Mouse (Mus musculus): ENCODE data around the gene Wdr53. TPM values are rescaled to one million over a fixed set of nuclear protein-coding genes. Genes with fewer than 3 reads are reported as not detected.

Wdr53 gene
- 14.2 and 15.8 TPM in 2 replicates for polyA plus RNA-seq (2015; fragmentation: Nextera tagmentation; extraction: Ambion mirVana)

GRCm38 (mm10) chr16:32246952-32247370, at the start of gene Wdr53, which contains the start of gene Fbxo45:
Gene Wdr53, plus strand, starts transcription at chr16:32247227.
Gene Fbxo45, minus strand, starts transcription at chr16:32247158.
- Histone ChIP-seq H3K4me3 (ENCODE audit: low read length) (peak within 1 kb of the TSS; percentile 99), H3K9ac (ENCODE audit: low read depth, low read length) (peak within 1 kb of the TSS; percentile 96), H3K4me1 (ENCODE audit: control insufficient read depth, insufficient read depth, low read depth, low read length) (peaks cover 24% of the 10 kb centered on the region), H3K4me2 (ENCODE audit: low read length) (peak within 1 kb of the TSS; percentile 81), H3K27me3 (replicated peaks; ENCODE audit: control insufficient read depth, insufficient read depth, low read length) (no peaks in the 10 kb centered on the region), H3K36me3 (ENCODE audit: control insufficient read depth, insufficient read depth, low read length) (peaks cover 3% of the 10 kb centered on the region; the same call in 1 of the 2 replicates), H3K27ac (ENCODE audit: low read depth, low read length) (peak within 1 kb of the TSS; percentile 95), H3K9me3 (ENCODE audit: control insufficient read depth, low read length) (no peaks in the 10 kb centered on the region)
- peak; percentile 99 for ATAC-seq
- under 1% methylated on average over 47 of the region's 48 CpGs for WGBS

GRCm38 (mm10) chr16:32200256-32201003, 46.6 kb upstream of the Wdr53 start:
- Histone ChIP-seq H3K4me1 (ENCODE audit: control insufficient read depth, insufficient read depth, low read depth, low read length) (peaks cover 3% of the 10 kb centered on the region; the same call in 1 of the 2 replicates), H3K4me3 (ENCODE audit: low read length) (peak overlapping the region; percentile 15), H3K27ac (ENCODE audit: low read depth, low read length) (peak overlapping the region; percentile 46; the same call in 1 of the 2 replicates), H3K9ac (ENCODE audit: low read depth, low read length) (peak overlapping the region; percentile 11; the same call in 1 of the 2 replicates), H3K9me3 (ENCODE audit: control insufficient read depth, low read length) (no peaks in the 10 kb centered on the region), H3K27me3 (replicated peaks; ENCODE audit: control insufficient read depth, insufficient read depth, low read length) (no peaks in the 10 kb centered on the region), H3K36me3 (ENCODE audit: control insufficient read depth, insufficient read depth, low read length) (no peaks in the 10 kb centered on the region), H3K4me2 (ENCODE audit: low read length) (peak overlapping the region; percentile 44)
- WGBS, result 51% methylated on average over 21 of the region's 21 CpGs
- ATAC-seq, result 0 out of 2 replicates have a peak, but pooled peaks have one; percentile 27

DNA sequence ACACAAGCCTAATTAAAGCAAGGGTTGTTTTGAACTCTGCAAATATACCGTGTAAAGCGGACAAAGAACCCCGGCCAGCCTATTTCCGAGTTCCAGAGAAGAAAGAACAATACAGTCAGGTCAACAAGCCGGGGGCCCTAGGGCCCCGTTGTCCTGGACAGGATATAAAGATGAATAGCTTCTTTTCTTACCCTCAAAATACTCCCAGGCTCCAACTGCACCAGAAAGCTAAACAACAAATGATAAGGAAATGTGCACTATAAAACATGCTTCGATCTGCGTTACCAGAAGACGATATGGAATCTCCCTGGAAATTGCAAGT, 46.1 kb upstream of the Wdr53 start:
- H3K4me1 ChIP-seq (ENCODE audit: control insufficient read depth, insufficient read depth, low read depth, low read length), result peaks cover 3% of the 10 kb centered on the region; the same call in 1 of the 2 replicates
- H3K4me2 ChIP-seq (ENCODE audit: low read length), result peak overlapping the region; percentile 44
- WGBS, result 33% methylated on average over 9 of the region's 9 CpGs
- ATAC-seq, result 0 out of 2 replicates have a peak, but pooled peaks have one; percentile 9
- no peaks in the 10 kb centered on the region for H3K27me3 ChIP-seq (replicated peaks; ENCODE audit: control insufficient read depth, insufficient read depth, low read length)
- H3K4me3 ChIP-seq (ENCODE audit: low read length), result peak overlapping the region; percentile 15; the same call in 1 of the 2 replicates
- H3K9ac ChIP-seq (ENCODE audit: low read depth, low read length), result peak overlapping the region; percentile 10; the same call in 1 of the 2 replicates
- no peak overlapping the region for H3K27ac ChIP-seq (ENCODE audit: low read depth, low read length)
- H3K9me3 ChIP-seq (ENCODE audit: control insufficient read depth, low read length), result no peaks in the 10 kb centered on the region
- H3K36me3 ChIP-seq (ENCODE audit: control insufficient read depth, insufficient read depth, low read length), result no peaks in the 10 kb centered on the region

DNA sequence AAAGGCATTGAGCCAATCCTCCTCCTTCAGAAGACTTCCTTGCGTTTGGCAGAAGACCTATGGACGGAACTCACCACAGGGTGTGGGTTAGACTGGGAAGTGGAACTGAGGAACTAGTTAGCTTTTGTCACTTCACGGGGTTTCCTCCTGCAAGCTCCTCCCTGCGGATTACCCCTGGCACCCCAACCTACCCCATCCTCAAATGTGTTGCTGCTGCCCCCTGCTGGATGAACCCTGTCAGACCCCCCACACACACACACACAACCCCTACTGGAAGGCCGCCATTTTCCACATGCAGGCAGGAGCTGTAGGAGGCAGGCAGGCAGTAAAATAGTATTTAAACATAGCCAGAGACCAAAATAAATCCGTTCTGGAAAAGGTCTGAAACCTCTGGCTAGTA, 44.3 kb upstream of the Wdr53 start:
- H3K4me1 ChIP-seq (ENCODE audit: control insufficient read depth, insufficient read depth, low read depth, low read length), result peaks cover 3% of the 10 kb centered on the region; the same call in 1 of the 2 replicates
- H3K4me2 ChIP-seq (ENCODE audit: low read length), result no peak overlapping the region
- no peaks in the 10 kb centered on the region for H3K9me3 ChIP-seq (ENCODE audit: control insufficient read depth, low read length)
- ATAC-seq, result no peak
- 80% methylated on average over 6 of the region's 6 CpGs for WGBS
- H3K27me3 ChIP-seq (replicated peaks; ENCODE audit: control insufficient read depth, insufficient read depth, low read length), result no peaks in the 10 kb centered on the region
- H3K4me3 ChIP-seq (ENCODE audit: low read length), result no peak overlapping the region
- no peak overlapping the region for H3K27ac ChIP-seq (ENCODE audit: low read depth, low read length)
- no peak overlapping the region for H3K9ac ChIP-seq (ENCODE audit: low read depth, low read length)
- H3K36me3 ChIP-seq (ENCODE audit: control insufficient read depth, insufficient read depth, low read length), result no peaks in the 10 kb centered on the region

- Histone ChIP-seq H3K36me3 (ENCODE audit: control insufficient read depth, insufficient read depth, low read length) (no peaks in the 10 kb centered on the region), H3K9ac (ENCODE audit: low read depth, low read length) (no peak overlapping the region), H3K9me3 (ENCODE audit: control insufficient read depth, low read length) (peaks cover 6% of the 10 kb centered on the region; the same call in 1 of the 2 replicates), H3K4me1 (ENCODE audit: control insufficient read depth, insufficient read depth, low read depth, low read length) (peaks cover 3% of the 10 kb centered on the region; the same call in 1 of the 2 replicates), H3K4me3 (ENCODE audit: low read length) (no peak overlapping the region), H3K27ac (ENCODE audit: low read depth, low read length) (no peak overlapping the region), H3K4me2 (ENCODE audit: low read length) (no peak overlapping the region), H3K27me3 (replicated peaks; ENCODE audit: control insufficient read depth, insufficient read depth, low read length) (no peaks in the 10 kb centered on the region)
- 61% methylated on average over 3 of the region's 3 CpGs for WGBS
- no peak for ATAC-seq
These were observed 42.1 kb upstream of the Wdr53 start for GRCm38 (mm10) chr16:32204902-32205301.

DNA sequence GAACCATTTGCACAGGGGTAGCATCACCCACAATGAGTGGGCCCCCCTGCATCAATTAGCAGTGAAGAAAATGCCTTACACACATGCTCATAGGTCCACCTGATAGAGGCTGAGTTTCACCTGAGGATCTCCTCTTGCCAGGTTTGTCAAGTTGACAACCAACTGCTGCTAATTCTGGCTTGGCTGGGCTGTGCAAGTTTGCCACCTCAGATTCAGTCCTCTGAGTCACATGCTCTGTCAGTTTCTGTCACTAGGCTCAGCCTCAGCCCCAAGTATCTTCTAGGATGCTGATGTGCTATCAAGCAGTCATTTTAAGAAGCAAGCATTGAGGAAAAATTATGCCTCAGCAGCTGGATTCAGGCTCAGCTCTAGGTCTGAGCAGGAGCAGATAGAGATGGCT, 32.9 kb upstream of the Wdr53 start:
- Histone ChIP-seq H3K9me3 (ENCODE audit: control insufficient read depth, low read length) (peaks cover 6% of the 10 kb centered on the region; the same call in 1 of the 2 replicates), H3K4me1 (ENCODE audit: control insufficient read depth, insufficient read depth, low read depth, low read length) (no peaks in the 10 kb centered on the region)
- ATAC-seq, result no peak

DNA sequence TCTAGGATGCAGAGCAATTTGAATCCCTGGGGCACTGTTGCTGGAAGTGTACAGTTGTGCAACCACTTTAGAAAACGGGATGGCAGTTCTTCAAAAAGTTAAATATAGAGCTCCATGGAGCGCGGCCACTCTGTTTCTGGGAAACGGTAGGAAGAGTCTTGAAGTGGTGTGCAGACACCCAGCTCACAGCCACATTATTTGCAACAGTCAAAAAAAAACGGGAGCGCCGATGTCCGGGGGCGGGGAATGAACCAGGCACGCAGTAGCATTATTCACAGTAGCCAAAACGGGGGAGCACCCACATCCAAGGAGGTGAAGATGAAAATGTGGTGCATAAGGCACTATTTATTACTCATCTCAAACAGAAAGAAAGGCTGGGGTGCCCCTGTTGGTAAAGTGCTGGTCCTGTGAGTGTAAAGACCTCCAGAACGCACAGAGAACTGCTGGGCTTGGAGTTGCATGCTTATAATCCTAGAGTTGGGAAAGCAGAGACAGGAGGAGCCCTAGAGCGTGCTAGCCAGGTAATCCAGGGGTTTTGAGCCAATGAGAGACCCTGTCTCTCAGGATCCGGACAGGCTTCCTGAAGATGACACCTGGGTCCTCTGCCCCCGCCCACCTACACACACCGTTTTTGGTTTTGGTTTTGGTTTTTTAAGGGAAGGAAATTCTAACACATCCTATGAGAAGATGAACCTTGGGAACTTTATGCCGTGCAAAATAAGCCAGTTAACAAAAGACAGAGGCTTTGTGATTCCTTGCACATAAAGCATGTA, 32.0 kb upstream of the Wdr53 start:
- Histone ChIP-seq H3K36me3 (ENCODE audit: control insufficient read depth, insufficient read depth, low read length) (no peaks in the 10 kb centered on the region), H3K27ac (ENCODE audit: low read depth, low read length) (no peak overlapping the region), H3K9ac (ENCODE audit: low read depth, low read length) (no peak overlapping the region), H3K4me1 (ENCODE audit: control insufficient read depth, insufficient read depth, low read depth, low read length) (no peaks in the 10 kb centered on the region), H3K27me3 (replicated peaks; ENCODE audit: control insufficient read depth, insufficient read depth, low read length) (no peaks in the 10 kb centered on the region), H3K4me2 (ENCODE audit: low read length) (no peak overlapping the region), H3K4me3 (ENCODE audit: low read length) (no peak overlapping the region), H3K9me3 (ENCODE audit: control insufficient read depth, low read length) (no peaks in the 10 kb centered on the region)
- 82% methylated on average over 17 of the region's 17 CpGs for WGBS
- ATAC-seq, result no peak

More for the DNA sequence above, 32.9 kb upstream of the Wdr53 start:
- H3K36me3 ChIP-seq (ENCODE audit: control insufficient read depth, insufficient read depth, low read length), result no peaks in the 10 kb centered on the region
- no peak overlapping the region for H3K4me2 ChIP-seq (ENCODE audit: low read length)
- H3K27me3 ChIP-seq (replicated peaks; ENCODE audit: control insufficient read depth, insufficient read depth, low read length), result no peaks in the 10 kb centered on the region
- no peak overlapping the region for H3K27ac ChIP-seq (ENCODE audit: low read depth, low read length)
- H3K9ac ChIP-seq (ENCODE audit: low read depth, low read length), result no peak overlapping the region
- no peak overlapping the region for H3K4me3 ChIP-seq (ENCODE audit: low read length)

- Histone ChIP-seq H3K4me3 (ENCODE audit: low read length) (no peak overlapping the region), H3K4me1 (ENCODE audit: control insufficient read depth, insufficient read depth, low read depth, low read length) (no peaks in the 10 kb centered on the region), H3K9ac (ENCODE audit: low read depth, low read length) (no peak overlapping the region), H3K27ac (ENCODE audit: low read depth, low read length) (no peak overlapping the region), H3K27me3 (replicated peaks; ENCODE audit: control insufficient read depth, insufficient read depth, low read length) (no peaks in the 10 kb centered on the region), H3K4me2 (ENCODE audit: low read length) (no peak overlapping the region), H3K9me3 (ENCODE audit: control insufficient read depth, low read length) (no peaks in the 10 kb centered on the region), H3K36me3 (ENCODE audit: control insufficient read depth, insufficient read depth, low read length) (no peaks in the 10 kb centered on the region)
- ATAC-seq, result no peak
- WGBS, result 83% methylated on average over 4 of the region's 4 CpGs
These were observed 25.2 kb upstream of the Wdr53 start for GRCm38 (mm10) chr16:32221803-32222202.

DNA sequence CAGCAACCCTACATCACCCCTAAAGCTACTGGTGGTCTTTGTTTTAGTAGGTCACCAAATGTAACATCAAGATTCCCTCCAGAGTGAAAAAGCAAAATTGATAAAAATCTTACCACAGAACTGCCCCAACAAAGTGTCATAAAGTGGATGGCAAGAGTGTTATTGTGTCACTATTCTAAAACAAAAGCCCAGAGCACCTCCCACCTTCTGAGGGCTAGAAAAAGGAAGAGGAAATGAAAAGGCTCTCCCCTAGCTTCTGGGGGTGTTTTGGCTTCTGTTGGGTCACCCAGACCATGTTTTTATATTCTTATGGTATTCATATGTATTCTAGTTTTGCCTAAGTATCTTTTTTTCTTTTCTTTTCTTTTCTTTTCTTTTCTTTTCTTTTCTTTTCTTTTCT, 24.6 kb upstream of the Wdr53 start:
- ATAC-seq, result no peak
- Histone ChIP-seq H3K4me1 (ENCODE audit: control insufficient read depth, insufficient read depth, low read depth, low read length) (no peaks in the 10 kb centered on the region), H3K4me3 (ENCODE audit: low read length) (no peak overlapping the region)

More for the DNA sequence above, 24.6 kb upstream of the Wdr53 start:
- Histone ChIP-seq H3K27ac (ENCODE audit: low read depth, low read length) (no peak overlapping the region), H3K9me3 (ENCODE audit: control insufficient read depth, low read length) (no peaks in the 10 kb centered on the region), H3K27me3 (replicated peaks; ENCODE audit: control insufficient read depth, insufficient read depth, low read length) (no peaks in the 10 kb centered on the region), H3K9ac (ENCODE audit: low read depth, low read length) (no peak overlapping the region), H3K36me3 (ENCODE audit: control insufficient read depth, insufficient read depth, low read length) (no peaks in the 10 kb centered on the region), H3K4me2 (ENCODE audit: low read length) (no peak overlapping the region)

All from hindbrain, embryonic 16.5 days (tissue).